ENCODE assay signal across 9 mouse cellular contexts in genomic region chr2:10366284-10366683, GRCm38 (mm10). TPM values are rescaled to one million over a fixed set of nuclear protein-coding genes. Genes with fewer than 3 reads are reported as not detected.
DNase-seq lines count a peak whose midpoint lies in the region; ATAC-seq and TF ChIP-seq lines count a peak whose summit lies in the region.
"Had no signal": no experiment of that assay in that cellular context is flagged by ENCODE, and none has a peak within 500 bp of the region (broad histone marks: within the 10 kb centered on the region; RNA-seq: fewer than 3 reads in every experiment).

No protein-coding gene starts in this region.

- in situ Hi-C loops in Patski (cut with MboI; ENCODE audit: low pct_unique_long_range_greater_than_20kb), result loop anchor here (25.0 kb wide), 1 partner anchor 696 kb away; no protein-coding TSS in a partner anchor

- peak; percentile 53 for TF ChIP-seq CTCF in Patski (IDR thresholded peaks at IDR 0.05)

- H3K9me3 ChIP-seq in hindbrain, embryonic 13.5 days, result no peaks in the 10 kb centered on the region
- H3K9me3 ChIP-seq in hindbrain, embryonic 10.5 days, result no peaks in the 10 kb centered on the region
- H3K9me3 ChIP-seq in midbrain, embryonic 13.5 days, result no peaks in the 10 kb centered on the region
- no peaks in the 10 kb centered on the region for H3K9me3 ChIP-seq in midbrain, embryonic 10.5 days (replicated peaks)
- H3K9me3 ChIP-seq: embryonic facial prominence, embryonic 15.5 days; neural tube, embryonic 12.5 days had no signal

- no peak overlapping the region for H3K4me2 ChIP-seq in hindbrain, embryonic 13.5 days
- no peak overlapping the region for H3K4me2 ChIP-seq in midbrain, embryonic 13.5 days (replicated peaks)
- H3K4me2 ChIP-seq: embryonic facial prominence, embryonic 15.5 days; neural tube, embryonic 12.5 days had no signal

- 26% methylated on average over 2 of the region's 2 CpGs for WGBS in hindbrain, embryonic 13.5 days
- 36% methylated on average over 2 of the region's 2 CpGs for WGBS in hindbrain, embryonic 10.5 days
- WGBS in midbrain, embryonic 13.5 days, result 24% methylated on average over 2 of the region's 2 CpGs
- 41% methylated on average over 2 of the region's 2 CpGs for WGBS in midbrain, embryonic 10.5 days

- no peak for DNase-seq in hindbrain, embryonic 10.5 days (ENCODE audit: low spot score)
- DNase-seq in midbrain, embryonic 10.5 days (ENCODE audit: low spot score), result no peak
- no peak for DNase-seq in Patski (ENCODE audit: low read depth, low spot score)
- DNase-seq in retina, postnatal 1 day, result peak; percentile 32
- no peak for DNase-seq in heart, adult 11 months

- CTCF ChIA-PET in Patski (lab: Charles Lee), result no interaction called here

- H3K36me3 ChIP-seq in hindbrain, embryonic 13.5 days, result no peaks in the 10 kb centered on the region
- no peaks in the 10 kb centered on the region for H3K36me3 ChIP-seq in hindbrain, embryonic 10.5 days
- no peaks in the 10 kb centered on the region for H3K36me3 ChIP-seq in midbrain, embryonic 13.5 days
- H3K36me3 ChIP-seq in midbrain, embryonic 10.5 days, result no peaks in the 10 kb centered on the region
- H3K36me3 ChIP-seq: embryonic facial prominence, embryonic 15.5 days; neural tube, embryonic 12.5 days had no signal

- H3K4me3 ChIP-seq in hindbrain, embryonic 13.5 days, result no peak overlapping the region
- H3K4me3 ChIP-seq in hindbrain, embryonic 10.5 days, result no peak overlapping the region
- no peak overlapping the region for H3K4me3 ChIP-seq in midbrain, embryonic 13.5 days (replicated peaks)
- H3K4me3 ChIP-seq in midbrain, embryonic 10.5 days, result no peak overlapping the region
- H3K4me3 ChIP-seq: embryonic facial prominence, embryonic 15.5 days; neural tube, embryonic 12.5 days had no signal

- peaks cover 65% of the 10 kb centered on the region for H3K27me3 ChIP-seq in hindbrain, embryonic 13.5 days
- peaks cover 60% of the 10 kb centered on the region for H3K27me3 ChIP-seq in hindbrain, embryonic 10.5 days (ENCODE audit: insufficient read depth, poor library complexity, severe bottlenecking)
- H3K27me3 ChIP-seq in midbrain, embryonic 13.5 days, result peaks cover 49% of the 10 kb centered on the region
- H3K27me3 ChIP-seq in midbrain, embryonic 10.5 days (ENCODE audit: low read depth, poor library complexity, severe bottlenecking), result peaks cover 52% of the 10 kb centered on the region
- H3K27me3 ChIP-seq in Patski, result peaks cover 39% of the 10 kb centered on the region

- H3K9ac ChIP-seq in hindbrain, embryonic 13.5 days, result no peak overlapping the region
- H3K9ac ChIP-seq in midbrain, embryonic 13.5 days (replicated peaks), result no peak overlapping the region
- H3K9ac ChIP-seq: embryonic facial prominence, embryonic 15.5 days; neural tube, embryonic 12.5 days had no signal

- POLR2A ChIA-PET in Patski (lab: Charles Lee), result interaction anchor here (0.6 kb wide), 1 partner anchor 500 kb away, joined by 7 read pairs; no protein-coding TSS in a partner anchor

- 0 out of 2 replicates have a peak, but pooled peaks cover under 1% of the 10 kb centered on the region for H3K4me1 ChIP-seq in hindbrain, embryonic 13.5 days (replicated peaks)
- no peaks in the 10 kb centered on the region for H3K4me1 ChIP-seq in hindbrain, embryonic 10.5 days (replicated peaks)
- peaks cover under 1% of the 10 kb centered on the region; the same call in 1 of the 2 replicates for H3K4me1 ChIP-seq in midbrain, embryonic 13.5 days (replicated peaks)
- H3K4me1 ChIP-seq in midbrain, embryonic 10.5 days, result peaks cover 3% of the 10 kb centered on the region; the same call in 1 of the 2 replicates
- H3K4me1 ChIP-seq: neural tube, embryonic 12.5 days had no signal

- no peak overlapping the region for H3K27ac ChIP-seq in hindbrain, embryonic 13.5 days
- no peak overlapping the region for H3K27ac ChIP-seq in hindbrain, embryonic 10.5 days
- H3K27ac ChIP-seq in midbrain, embryonic 13.5 days, result no peak overlapping the region
- H3K27ac ChIP-seq in midbrain, embryonic 10.5 days (replicated peaks), result no peak overlapping the region
- H3K27ac ChIP-seq: embryonic facial prominence, embryonic 15.5 days; neural tube, embryonic 12.5 days had no signal

- 0 out of 2 replicates have a peak, but pooled peaks have one; percentile 17 for ATAC-seq in hindbrain, embryonic 13.5 days (ENCODE audit: low FRiP score)
- ATAC-seq in midbrain, embryonic 13.5 days, result peak; percentile 45; the same call in 1 of the 2 replicates
- no peak for ATAC-seq in Patski

RNA-seq across cellular contexts. Expression of gene Sfmbt2, which starts 4.0 kb away (rescaled TPM):
- 4.1 and 4.6 TPM in 2 replicates for polyA plus RNA-seq in hindbrain, embryonic 13.5 days (2015; fragmentation: Nextera tagmentation; extraction: Ambion mirVana)
- 1.6 and 2.6 TPM in 2 replicates for polyA plus RNA-seq in hindbrain, embryonic 10.5 days (2016; fragmentation: Nextera tagmentation; extraction: Ambion mirVana)
- polyA plus RNA-seq in midbrain, embryonic 13.5 days (2015; fragmentation: Nextera tagmentation; extraction: Ambion mirVana), result 2.9 TPM in 2 replicates
- 1.8 and 2.0 TPM in 2 replicates for polyA plus RNA-seq in midbrain, embryonic 10.5 days (2016; fragmentation: Nextera tagmentation; extraction: Ambion mirVana)
- polyA plus RNA-seq in Patski (2021), result 1.0 TPM
